Mouse (Mus musculus): Measurements from ENCODE around the gene Nup188.

DNA sequence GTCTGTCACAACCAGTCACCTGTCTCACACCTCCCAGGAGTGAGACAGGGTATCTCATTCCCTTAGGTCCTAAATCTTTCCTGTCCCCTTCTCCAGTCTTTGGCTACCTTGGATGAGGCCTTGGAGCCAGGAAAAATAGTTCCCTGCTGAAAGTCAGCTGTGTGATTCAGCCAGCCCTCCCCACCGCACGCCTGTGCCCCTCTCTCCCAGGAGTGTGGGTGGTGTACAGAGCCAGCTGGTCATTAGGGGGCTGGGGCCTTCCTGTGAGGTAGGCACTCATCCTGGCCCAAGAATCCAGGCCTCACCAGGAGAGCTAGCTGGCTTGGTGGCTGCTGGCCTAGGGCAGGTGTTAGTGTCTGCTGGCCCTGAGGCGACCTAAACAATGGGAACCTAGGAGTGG lies 33.7 kb upstream of the Nup188 start:
- TF ChIP-seq CTCF (IDR thresholded peaks at IDR 0.05; ENCODE audit: control insufficient read depth, insufficient read depth, insufficient read length) (no peak), CEBPB (IDR thresholded peaks at IDR 0.05; ENCODE audit: low read depth) (no peak), MYOD1 (IDR thresholded peaks at IDR 0.05; ENCODE audit: control insufficient read depth, insufficient read length, low read depth) (no peak), FOSL1 (IDR thresholded peaks at IDR 0.05; ENCODE audit: insufficient read depth, low read length, poor library complexity, severe bottlenecking) (no peak)
